Mouse (Mus musculus) myocyte (in vitro differentiated cells): ENCODE results near the gene Nkx2-3.

Experiments
- POLR2A ChIP-seq: IDR thresholded peaks from one replicate; pipeline ENCODE4 v1.6.1; 2011; ENCODE audit warnings: low read depth, mild to moderate bottlenecking, control low read depth, moderate library complexity; ENCODE audit not compliant: insufficient read length
- USF1 ChIP-seq: IDR thresholded peaks from one replicate; pipeline ENCODE4 v1.6.1; 2011; ENCODE audit warnings: low read depth, mild to moderate bottlenecking, control low read depth, moderate library complexity

GRCm38 (mm10) chr19:43616415-43616861 lies 4.3 kb downstream of the Nkx2-3 start:
- TF ChIP-seq POLR2A (no peak), USF1 (no peak)
